Mouse (Mus musculus) E14TG2a.4 (cell line): ENCODE data around the gene Rnls.

Experiments used
- CTCF ChIP-seq: conservative IDR thresholded peaks from 2 replicates; pipeline ENCODE4 v1.5.1; 2014; ENCODE audit warnings: low read length
- NANOG ChIP-seq: IDR thresholded peaks from 2 replicates; pipeline ENCODE4 v1.6.1; 2014; ENCODE audit warnings: borderline replicate concordance, low read length, mixed read lengths
- POU5F1 ChIP-seq: IDR thresholded peaks from 2 replicates; pipeline ENCODE4 v1.6.1; 2014; ENCODE audit warnings: low read length, borderline replicate concordance

DNA sequence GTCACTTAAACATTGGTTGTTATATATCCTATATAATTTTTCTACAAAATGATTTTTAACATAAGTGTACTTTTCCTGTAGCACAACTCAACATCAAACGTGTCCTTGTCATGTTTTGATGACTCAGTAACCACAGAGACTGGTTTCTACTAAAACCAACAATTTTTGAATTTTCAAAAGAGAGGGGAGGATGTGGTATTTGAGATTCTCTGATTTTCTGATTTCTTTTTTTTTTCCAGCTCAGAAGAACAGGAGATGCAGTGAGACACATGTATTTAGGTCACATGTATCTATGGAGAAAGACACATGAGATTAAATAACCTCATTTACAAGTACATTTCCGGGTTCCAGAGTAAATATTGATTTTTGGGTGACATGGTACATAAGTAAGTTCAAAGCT, 37.4 kb upstream of the Rnls start:
- TF ChIP-seq CTCF (no peak), NANOG (no peak), POU5F1 (no peak)
